Mouse (Mus musculus): Measurements from ENCODE around the gene Cmss1. TPM values are rescaled to one million over a fixed set of nuclear protein-coding genes. Genes with fewer than 3 reads are reported as not detected.
A peak's percentile ranks its signal among the peaks of the same experiment; 100 is the strongest.

The Cmss1 gene
- polyA plus RNA-seq, 1 experiment, result 9.0 TPM

GRCm38 (mm10) chr16:57416049-57416448, 190.6 kb downstream of the Cmss1 start:
- Histone ChIP-seq H3K27ac (ENCODE audit: insufficient read depth, low read length) (peak overlapping the region; percentile 71), H3K4me1 (ENCODE audit: control insufficient read depth, insufficient read depth, low read length) (peaks cover 20% of the 10 kb centered on the region), H3K4me3 (ENCODE audit: insufficient read depth, low read length) (no peak overlapping the region)
- no peak for TF ChIP-seq CTCF (IDR thresholded peaks at IDR 0.05; ENCODE audit: borderline replicate concordance, insufficient read depth, low read length)
- TF ChIP-seq POLR2A (IDR thresholded peaks at IDR 0.05; ENCODE audit: low read depth, low read length), result no peak

GRCm38 (mm10) chr16:57412766-57413165, 193.9 kb downstream of the Cmss1 start:
- no peak for TF ChIP-seq POLR2A (IDR thresholded peaks at IDR 0.05; ENCODE audit: low read depth, low read length)
- TF ChIP-seq CTCF (IDR thresholded peaks at IDR 0.05; ENCODE audit: borderline replicate concordance, insufficient read depth, low read length), result no peak
- H3K4me1 ChIP-seq (ENCODE audit: control insufficient read depth, insufficient read depth, low read length), result peaks cover 8% of the 10 kb centered on the region
- no peak overlapping the region for H3K4me3 ChIP-seq (ENCODE audit: insufficient read depth, low read length)
- H3K27ac ChIP-seq (ENCODE audit: insufficient read depth, low read length), result no peak overlapping the region

GRCm38 (mm10) chr16:57403825-57404224, 202.8 kb downstream of the Cmss1 start:
- no peak overlapping the region for H3K4me3 ChIP-seq (ENCODE audit: insufficient read depth, low read length)
- peaks cover 19% of the 10 kb centered on the region for H3K4me1 ChIP-seq (ENCODE audit: control insufficient read depth, insufficient read depth, low read length)
- TF ChIP-seq POLR2A (IDR thresholded peaks at IDR 0.05; ENCODE audit: low read depth, low read length) (no peak), CTCF (IDR thresholded peaks at IDR 0.05; ENCODE audit: borderline replicate concordance, insufficient read depth, low read length) (no peak)
- peak overlapping the region; percentile 100 for H3K27ac ChIP-seq (ENCODE audit: insufficient read depth, low read length)

DNA sequence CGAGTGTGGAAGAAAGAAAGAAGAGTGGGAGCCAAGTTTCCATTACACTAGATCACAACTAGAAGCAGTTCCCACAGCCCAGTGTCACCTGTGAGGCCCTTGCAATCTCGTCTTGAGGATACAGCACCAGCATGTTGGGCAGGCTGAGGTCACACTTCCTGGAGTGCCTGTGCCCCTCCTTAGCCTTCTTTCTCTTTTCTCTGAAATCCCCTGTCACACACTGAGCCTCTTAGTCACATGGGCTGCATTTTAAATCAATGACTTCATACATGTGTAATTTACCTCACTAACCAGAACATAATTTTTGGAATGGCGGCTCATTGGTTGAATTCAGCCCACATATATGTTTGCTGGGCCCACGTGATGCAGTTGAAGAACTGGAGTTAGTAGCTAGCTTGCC, 203.8 kb downstream of the Cmss1 start:
- Histone ChIP-seq H3K4me1 (ENCODE audit: control insufficient read depth, insufficient read depth, low read length) (peaks cover 19% of the 10 kb centered on the region), H3K4me3 (ENCODE audit: insufficient read depth, low read length) (no peak overlapping the region), H3K27ac (ENCODE audit: insufficient read depth, low read length) (peak overlapping the region; percentile 100)
- TF ChIP-seq POLR2A (IDR thresholded peaks at IDR 0.05; ENCODE audit: low read depth, low read length) (no peak), CTCF (IDR thresholded peaks at IDR 0.05; ENCODE audit: borderline replicate concordance, insufficient read depth, low read length) (no peak)

DNA sequence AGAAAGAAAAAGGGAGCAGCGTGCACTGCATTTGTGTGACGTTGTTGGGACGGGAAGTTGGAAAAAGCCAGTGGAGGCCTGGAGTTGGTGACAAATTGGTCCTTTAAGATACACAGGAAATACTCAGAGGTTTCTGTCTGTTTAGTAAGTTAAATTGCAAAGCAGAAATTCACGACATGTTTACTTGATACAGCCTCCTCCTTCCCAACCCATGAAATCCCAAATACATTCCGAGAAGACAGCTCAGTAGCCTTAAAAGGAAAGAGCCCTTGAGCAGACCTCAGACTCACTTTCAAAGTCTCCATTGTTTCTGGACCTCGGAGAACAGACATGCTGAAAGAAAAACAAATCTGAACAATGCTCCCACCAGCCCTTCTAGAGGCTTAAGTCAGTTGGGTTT, 205.0 kb downstream of the Cmss1 start:
- TF ChIP-seq POLR2A (IDR thresholded peaks at IDR 0.05; ENCODE audit: low read depth, low read length) (peak; percentile 18; the same call in 1 of the 2 replicates), CTCF (IDR thresholded peaks at IDR 0.05; ENCODE audit: borderline replicate concordance, insufficient read depth, low read length) (no peak)
- Histone ChIP-seq H3K27ac (ENCODE audit: insufficient read depth, low read length) (peak overlapping the region; percentile 100), H3K4me1 (ENCODE audit: control insufficient read depth, insufficient read depth, low read length) (peaks cover 19% of the 10 kb centered on the region), H3K4me3 (ENCODE audit: insufficient read depth, low read length) (no peak overlapping the region)

DNA sequence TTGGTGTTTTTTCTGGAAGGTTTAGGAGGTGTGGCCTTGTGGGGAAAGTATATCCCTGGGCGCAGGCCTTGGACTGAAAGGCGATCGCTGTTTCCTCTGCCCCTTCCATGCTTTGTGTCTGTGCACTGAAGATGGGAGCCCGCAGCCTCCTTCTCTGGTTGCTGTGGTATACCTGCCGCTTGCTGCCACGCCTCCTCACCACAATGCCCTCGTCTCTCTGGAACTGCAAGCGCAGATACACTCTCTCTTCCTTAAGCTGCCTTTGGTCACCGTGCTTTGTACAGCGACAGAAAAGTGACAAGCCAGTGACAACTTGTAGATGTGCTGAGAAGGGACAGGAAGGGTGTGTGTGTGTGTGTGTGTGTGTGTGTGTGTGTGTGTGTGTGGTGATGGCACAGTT, 207.1 kb downstream of the Cmss1 start:
- H3K4me3 ChIP-seq (ENCODE audit: insufficient read depth, low read length), result no peak overlapping the region
- peaks cover 19% of the 10 kb centered on the region for H3K4me1 ChIP-seq (ENCODE audit: control insufficient read depth, insufficient read depth, low read length)
- H3K27ac ChIP-seq (ENCODE audit: insufficient read depth, low read length), result peak overlapping the region; percentile 100; the same call in 1 of the 2 replicates
- TF ChIP-seq POLR2A (IDR thresholded peaks at IDR 0.05; ENCODE audit: low read depth, low read length) (no peak), CTCF (IDR thresholded peaks at IDR 0.05; ENCODE audit: borderline replicate concordance, insufficient read depth, low read length) (no peak)

- TF ChIP-seq POLR2A (IDR thresholded peaks at IDR 0.05; ENCODE audit: low read depth, low read length) (no peak), CTCF (IDR thresholded peaks at IDR 0.05; ENCODE audit: borderline replicate concordance, insufficient read depth, low read length) (no peak)
- H3K4me3 ChIP-seq (ENCODE audit: insufficient read depth, low read length), result no peak overlapping the region
- H3K4me1 ChIP-seq (ENCODE audit: control insufficient read depth, insufficient read depth, low read length), result peaks cover 19% of the 10 kb centered on the region
- no peak overlapping the region for H3K27ac ChIP-seq (ENCODE audit: insufficient read depth, low read length)
Measured at GRCm38 (mm10) chr16:57398387-57399214, 208.1 kb downstream of the Cmss1 start.

- TF ChIP-seq CTCF (IDR thresholded peaks at IDR 0.05; ENCODE audit: borderline replicate concordance, insufficient read depth, low read length), result no peak
- TF ChIP-seq POLR2A (IDR thresholded peaks at IDR 0.05; ENCODE audit: low read depth, low read length), result no peak
- Histone ChIP-seq H3K4me3 (ENCODE audit: insufficient read depth, low read length) (no peak overlapping the region), H3K4me1 (ENCODE audit: control insufficient read depth, insufficient read depth, low read length) (peaks cover 13% of the 10 kb centered on the region), H3K27ac (ENCODE audit: insufficient read depth, low read length) (no peak overlapping the region)
Measured at GRCm38 (mm10) chr16:57397845-57398244, 208.8 kb downstream of the Cmss1 start.

GRCm38 (mm10) chr16:57396249-57396648, 210.4 kb downstream of the Cmss1 start:
- no peak for TF ChIP-seq POLR2A (IDR thresholded peaks at IDR 0.05; ENCODE audit: low read depth, low read length)
- no peak for TF ChIP-seq CTCF (IDR thresholded peaks at IDR 0.05; ENCODE audit: borderline replicate concordance, insufficient read depth, low read length)
- Histone ChIP-seq H3K4me3 (ENCODE audit: insufficient read depth, low read length) (no peak overlapping the region), H3K4me1 (ENCODE audit: control insufficient read depth, insufficient read depth, low read length) (peaks cover 6% of the 10 kb centered on the region), H3K27ac (ENCODE audit: insufficient read depth, low read length) (no peak overlapping the region)

DNA sequence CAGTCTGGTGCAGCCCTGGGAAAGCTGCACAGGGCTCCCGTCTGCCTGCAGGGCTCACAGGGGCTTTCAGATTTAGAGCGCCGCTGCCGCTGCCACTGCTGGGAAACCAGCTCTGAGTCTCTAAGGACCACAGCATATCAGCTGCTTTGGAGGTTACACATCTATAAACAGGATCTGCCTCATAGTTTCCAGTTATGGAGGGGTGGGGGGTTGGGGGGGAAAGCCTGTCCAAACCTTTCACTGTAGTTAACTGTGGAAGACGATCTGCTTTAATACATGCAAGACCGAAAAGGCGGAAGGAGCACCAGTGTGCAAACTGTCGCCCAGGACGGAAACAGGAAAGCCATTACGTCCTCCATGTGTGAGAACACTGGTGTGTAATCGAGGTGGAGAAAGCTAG, 213.5 kb downstream of the Cmss1 start:
- peak overlapping the region; percentile 37 for H3K27ac ChIP-seq (ENCODE audit: insufficient read depth, low read length)
- peaks cover 5% of the 10 kb centered on the region for H3K4me1 ChIP-seq (ENCODE audit: control insufficient read depth, insufficient read depth, low read length)
- H3K4me3 ChIP-seq (ENCODE audit: insufficient read depth, low read length), result no peak overlapping the region
- TF ChIP-seq POLR2A (IDR thresholded peaks at IDR 0.05; ENCODE audit: low read depth, low read length) (no peak), CTCF (IDR thresholded peaks at IDR 0.05; ENCODE audit: borderline replicate concordance, insufficient read depth, low read length) (no peak)

Data from embryonic fibroblast, embryonic 13.5 days (primary cell).